Mouse (Mus musculus): ENCODE data around the gene Cnih3. TPM values are rescaled to one million over a fixed set of nuclear protein-coding genes. Genes with fewer than 3 reads are reported as not detected.

The Cnih3 gene
- total RNA-seq, 2 experiments from 2014 or later, result not detected

DNA sequence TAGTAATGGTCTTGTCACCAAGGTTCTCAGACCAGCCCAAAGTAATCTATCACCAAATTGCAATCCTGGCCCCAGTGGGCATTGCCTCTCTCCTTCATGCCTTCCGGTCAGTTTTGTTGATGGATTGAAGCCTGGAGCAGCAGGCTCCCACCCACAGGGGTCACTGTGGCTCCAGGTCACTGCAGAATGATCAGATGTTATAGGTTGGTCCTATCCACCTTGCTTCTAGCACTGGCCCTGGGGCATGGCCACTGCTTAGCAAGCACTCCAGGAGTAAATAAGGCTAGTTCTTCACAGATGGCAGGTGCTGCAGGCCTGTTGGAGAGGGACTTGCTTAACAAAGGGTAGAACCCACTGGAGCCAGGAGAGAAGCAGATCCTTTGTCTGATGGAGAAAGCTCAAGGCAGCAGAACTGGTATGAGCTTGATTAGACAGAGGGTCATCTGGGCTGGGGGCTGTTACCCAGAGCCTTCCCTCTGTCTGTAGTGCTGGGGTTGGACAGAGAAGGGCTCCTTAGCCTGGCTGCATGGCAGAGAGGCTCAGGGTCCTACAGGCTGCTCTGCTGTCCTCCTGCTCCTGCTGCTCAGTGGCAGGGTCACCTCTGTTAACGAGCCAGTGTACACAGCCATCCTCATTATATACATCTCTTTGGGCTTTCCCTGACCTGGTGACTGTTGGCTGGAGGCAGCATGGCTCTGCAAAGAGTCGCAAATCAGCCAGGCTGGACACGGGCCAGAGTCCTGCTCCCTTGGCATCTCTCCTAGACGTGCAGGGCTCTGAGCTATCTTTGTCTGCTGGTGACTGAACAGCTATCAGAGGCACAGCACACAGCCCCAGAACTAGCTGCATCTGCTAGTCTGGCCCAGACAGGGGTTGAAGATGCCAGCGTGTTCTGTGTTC lies 41.1 kb downstream of the Cnih3 start:
- peak; percentile 43; the same call in 1 of the 2 replicates for ATAC-seq (replicated peaks; ENCODE audit: low FRiP score, poor library complexity, severe bottlenecking)

DNA sequence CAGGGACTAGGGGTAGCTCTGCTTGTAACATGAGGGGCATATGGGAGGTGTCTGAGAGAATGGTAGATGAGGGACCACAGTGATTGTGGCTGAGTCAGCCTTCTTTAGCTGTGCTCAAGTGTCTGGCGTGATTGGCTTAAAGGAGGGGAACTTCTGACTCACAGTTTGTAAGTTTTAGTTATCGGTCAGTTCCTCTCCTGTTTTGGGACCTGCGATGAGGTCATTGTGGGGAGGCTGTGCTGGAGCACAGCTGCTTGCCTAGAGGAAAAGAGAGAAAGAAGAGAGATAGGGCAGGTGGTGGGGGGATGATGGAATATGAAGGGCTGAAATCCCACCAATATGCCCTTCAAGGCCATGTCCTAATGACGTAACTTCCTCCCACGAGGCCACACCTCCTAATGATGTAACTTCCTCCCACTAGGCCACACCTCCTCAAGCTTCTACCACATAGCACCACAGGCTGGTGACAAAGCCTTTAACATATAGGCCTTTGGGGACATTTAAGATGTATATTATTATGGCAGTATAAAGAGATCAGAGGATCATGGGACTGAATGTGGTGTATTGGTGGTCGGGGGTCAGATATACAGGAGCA lies 42.9 kb downstream of the Cnih3 start:
- ATAC-seq (replicated peaks; ENCODE audit: low FRiP score, poor library complexity, severe bottlenecking), result no peak

DNA sequence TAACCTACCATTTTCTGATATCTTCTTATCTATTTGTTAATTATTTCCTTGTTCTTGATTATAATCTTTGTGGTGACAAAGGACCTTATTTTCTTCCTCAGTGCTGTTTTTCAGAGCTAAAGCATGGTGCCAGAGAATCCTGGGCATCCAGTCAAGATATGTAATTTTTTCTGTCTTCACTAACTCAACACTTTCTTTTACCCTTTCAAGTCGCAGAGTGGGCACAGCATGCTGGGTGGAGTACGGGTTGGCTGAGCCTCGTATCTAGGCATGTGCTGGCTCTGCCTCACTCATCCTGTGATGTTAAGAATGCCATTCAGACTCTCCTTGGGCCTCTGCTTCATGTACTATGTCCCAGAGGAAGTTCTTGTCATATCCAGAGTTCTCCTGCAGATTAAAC lies 46.8 kb downstream of the Cnih3 start:
- no peak for ATAC-seq (replicated peaks; ENCODE audit: low FRiP score, poor library complexity, severe bottlenecking)

DNA sequence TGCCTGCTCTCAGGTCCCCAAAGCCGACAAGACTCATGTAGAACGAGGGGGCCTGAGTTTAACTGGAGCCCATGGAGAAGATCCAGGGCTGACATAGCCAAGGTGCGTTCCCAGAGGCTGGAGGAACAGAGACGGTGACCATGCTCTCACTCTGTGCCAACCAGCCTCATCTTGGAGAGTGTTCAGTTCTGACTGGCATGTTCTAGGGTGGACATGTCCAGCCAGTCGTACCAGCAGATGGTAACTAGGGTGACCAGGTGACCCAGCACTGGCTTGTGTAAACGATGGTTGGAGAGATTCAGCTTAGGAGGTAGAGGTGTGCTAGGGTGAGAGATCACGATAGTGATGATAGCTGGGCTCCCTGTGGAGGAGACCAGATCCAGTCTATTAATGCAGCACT lies 50.6 kb downstream of the Cnih3 start:
- peak; percentile 43; the same call in 1 of the 2 replicates for ATAC-seq (replicated peaks; ENCODE audit: low FRiP score, poor library complexity, severe bottlenecking)

DNA sequence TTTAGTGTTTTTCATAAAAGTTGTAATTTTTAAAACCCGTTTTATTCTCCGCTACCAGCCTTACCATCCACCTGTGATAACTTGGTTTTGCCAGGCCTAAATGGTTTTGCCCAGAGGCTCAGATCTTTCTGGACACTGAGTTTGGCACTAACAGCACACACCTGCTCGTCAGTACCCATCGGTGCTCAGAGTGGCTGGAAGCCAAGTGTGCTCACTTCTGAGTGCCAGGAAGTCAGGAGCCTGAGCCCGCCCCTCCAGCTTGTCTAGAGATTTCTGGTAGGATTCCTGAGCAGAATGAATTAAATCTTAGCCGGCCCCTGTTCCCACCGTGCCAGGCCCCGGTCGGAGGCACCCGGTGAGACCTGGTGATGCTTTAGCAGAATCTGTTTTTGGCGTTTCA lies 54.9 kb downstream of the Cnih3 start:
- ATAC-seq (replicated peaks; ENCODE audit: low FRiP score, poor library complexity, severe bottlenecking), result no peak

DNA sequence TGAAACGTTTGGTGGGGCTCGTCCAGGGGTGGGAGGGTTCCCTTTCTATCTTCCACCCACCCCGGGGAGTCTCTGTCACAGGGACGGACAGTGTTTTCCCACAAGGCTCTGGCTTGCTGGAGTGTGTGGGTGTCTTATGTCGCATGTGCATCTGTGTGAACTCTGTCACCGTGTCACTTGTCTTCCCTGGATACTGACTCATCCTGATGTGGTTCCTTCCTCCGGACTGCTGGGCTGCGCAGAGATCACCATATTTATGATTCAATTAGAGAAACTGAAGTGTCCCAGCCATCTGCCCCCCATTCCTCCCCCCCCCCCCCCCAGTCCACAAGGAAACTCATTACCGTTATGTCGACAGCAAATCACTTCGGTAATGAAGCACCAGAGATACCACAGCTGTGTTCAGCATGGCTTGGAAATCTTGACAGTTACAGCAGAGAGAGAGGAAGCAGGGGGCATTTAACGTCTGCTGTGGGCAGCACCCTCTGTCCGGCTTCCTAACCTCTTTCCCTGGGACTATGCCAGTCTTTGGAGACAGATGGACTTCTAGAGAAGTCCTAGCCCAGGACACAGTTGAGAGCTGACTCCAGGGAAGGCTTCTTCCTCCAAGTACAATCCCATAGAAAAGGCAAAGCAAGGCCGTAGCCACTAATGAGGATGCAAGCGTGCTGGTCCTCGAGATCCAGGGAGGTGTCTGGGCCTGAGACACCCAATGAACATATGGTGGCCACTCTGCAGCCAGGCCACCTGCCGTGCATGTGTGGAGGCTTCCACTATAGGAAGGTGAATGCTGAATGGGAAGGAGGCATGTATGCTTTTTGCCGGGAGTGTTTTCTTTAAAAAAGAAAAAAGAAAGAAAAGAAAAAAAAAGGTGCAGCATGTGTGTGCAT lies 55.9 kb downstream of the Cnih3 start:
- ATAC-seq (replicated peaks; ENCODE audit: low FRiP score, poor library complexity, severe bottlenecking), result no peak

DNA sequence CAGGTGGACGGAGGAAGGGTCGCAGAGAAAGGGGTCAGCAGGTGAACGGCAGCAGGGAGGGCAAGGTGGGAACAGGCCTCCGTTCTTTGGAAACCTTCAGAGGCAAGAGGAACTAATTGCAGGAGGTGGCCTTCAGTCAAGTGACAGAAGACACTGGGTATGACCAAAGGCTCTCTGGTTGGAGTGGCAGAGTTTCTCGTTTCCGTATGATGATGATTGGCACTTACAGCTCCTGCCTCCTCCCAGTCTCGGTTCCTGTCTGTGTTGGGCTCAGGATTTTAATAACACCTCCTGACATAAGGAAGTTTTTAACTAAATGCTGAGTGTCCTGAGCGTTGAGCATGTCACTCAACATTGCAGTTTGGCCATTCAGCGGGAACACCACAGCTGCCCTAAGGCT lies 57.3 kb downstream of the Cnih3 start:
- no peak for ATAC-seq (replicated peaks; ENCODE audit: low FRiP score, poor library complexity, severe bottlenecking)

DNA sequence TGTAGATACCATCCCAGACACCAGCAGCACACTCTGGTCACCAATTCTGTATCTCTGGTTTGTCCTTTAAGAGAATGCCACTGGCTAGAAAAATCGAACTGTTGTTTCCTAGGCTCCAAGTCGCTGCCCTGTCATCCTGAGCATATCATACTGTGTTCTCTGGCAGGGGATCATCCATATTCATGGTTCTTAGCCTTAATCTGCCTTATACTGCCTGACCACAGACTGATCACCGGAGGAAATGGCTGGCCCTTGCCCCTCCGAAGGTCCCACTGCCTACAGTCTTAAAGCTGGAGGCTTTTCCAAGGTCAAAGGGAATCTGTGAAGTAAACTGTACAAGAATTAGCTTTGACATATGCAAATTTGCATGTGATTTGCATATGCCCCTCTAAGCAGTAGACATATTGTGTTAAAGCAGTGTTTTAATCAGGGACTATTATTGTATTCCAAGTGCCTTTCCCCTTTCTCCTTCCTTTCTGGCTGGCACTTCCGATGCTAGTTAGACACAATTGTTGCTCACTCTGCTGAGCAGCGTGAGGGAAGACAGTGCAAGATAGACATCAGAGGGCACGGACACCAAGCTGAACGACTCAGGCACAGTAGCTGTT lies 58.3 kb downstream of the Cnih3 start:
- ATAC-seq (replicated peaks; ENCODE audit: low FRiP score, poor library complexity, severe bottlenecking), result no peak

DNA sequence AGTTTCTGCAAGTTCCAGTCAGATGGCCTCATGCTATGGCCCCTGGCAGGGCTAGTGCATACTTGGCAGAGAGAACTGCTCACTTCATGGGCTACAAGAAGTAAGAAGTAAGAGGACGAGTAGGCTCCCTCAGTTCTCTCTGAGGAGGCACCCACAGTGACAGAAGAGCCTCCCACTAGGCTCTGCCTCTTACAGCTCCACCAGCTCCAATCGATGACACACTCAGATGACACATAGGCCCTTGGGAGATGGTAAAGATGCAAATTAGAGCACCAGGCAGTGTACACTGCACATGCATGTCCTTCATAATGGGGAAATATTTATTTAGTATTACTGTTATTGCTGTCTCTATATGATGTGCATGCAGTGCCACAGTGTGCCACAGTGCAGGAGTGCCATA lies 62.6 kb downstream of the Cnih3 start:
- ATAC-seq (replicated peaks; ENCODE audit: low FRiP score, poor library complexity, severe bottlenecking), result no peak

DNA sequence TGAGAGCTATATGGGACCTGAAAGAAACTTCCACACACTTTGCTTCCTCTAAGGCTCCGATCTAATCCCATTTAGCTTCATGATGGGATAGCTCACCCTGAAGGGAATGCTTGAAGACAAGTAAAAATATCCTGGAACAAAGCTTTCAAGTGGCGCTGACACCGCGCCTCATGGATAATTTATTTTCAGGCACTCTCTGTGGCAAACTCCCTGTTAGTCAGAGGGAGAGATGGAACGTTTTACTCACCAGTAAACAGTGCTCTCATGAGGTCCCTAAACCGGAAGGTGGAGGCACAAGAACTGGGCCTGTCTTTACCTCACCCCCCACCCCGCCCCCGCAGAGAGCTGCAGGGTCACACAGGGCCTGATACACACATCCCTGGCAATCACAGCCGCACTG lies 64.4 kb downstream of the Cnih3 start:
- no peak for ATAC-seq (replicated peaks; ENCODE audit: low FRiP score, poor library complexity, severe bottlenecking)

DNA sequence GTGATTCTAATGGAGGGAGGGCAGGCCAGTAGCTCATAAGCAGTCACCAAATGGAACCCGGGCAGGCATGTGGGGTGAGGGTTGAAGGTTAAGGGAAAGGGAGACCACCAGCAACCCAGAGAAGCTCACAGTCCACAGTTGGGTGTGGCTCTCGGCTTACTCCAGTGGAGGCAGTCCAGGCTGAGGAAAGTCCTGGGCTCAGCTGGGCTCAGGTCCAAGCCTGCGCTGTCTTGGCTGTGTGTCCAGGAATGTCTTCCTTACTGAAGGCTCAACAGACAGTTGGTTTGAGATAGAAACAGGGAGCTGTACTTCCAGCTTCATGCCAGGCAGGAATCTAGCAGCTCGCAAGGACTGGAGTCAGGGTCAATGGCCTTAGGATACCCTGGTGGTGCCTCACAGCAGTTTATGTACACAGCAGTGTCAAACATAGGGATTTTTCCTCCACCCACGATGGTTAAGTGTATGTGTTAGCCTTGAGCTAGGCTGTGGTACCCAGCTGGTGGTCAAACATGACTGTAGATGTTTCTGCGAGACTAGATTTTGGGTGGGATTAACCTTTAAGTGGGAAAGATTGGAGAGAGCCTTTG lies 65.6 kb downstream of the Cnih3 start:
- ATAC-seq (replicated peaks; ENCODE audit: low FRiP score, poor library complexity, severe bottlenecking), result no peak

DNA sequence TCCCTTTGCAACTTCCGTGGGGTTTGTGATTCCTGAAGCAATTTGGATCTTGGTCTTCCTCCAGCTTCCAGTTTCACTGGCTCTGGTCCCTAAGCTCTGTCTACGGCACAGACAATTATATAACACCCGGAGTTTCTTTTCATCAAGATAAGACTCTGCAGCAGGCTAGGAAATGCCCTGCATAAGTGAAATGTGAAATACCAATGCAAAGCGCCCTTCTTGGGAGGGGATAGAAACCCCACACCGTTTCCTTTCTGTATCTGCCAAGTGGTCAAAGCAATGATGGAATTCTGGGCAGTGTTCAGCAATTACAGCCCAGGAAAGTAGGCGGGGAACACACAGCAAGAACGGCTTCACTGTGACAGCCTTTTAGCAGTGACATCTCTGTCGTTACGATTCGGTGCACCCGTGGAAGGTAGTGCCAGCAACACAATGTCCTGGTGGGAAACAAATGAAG lies 67.7 kb downstream of the Cnih3 start:
- no peak for ATAC-seq (replicated peaks; ENCODE audit: low FRiP score, poor library complexity, severe bottlenecking)

DNA sequence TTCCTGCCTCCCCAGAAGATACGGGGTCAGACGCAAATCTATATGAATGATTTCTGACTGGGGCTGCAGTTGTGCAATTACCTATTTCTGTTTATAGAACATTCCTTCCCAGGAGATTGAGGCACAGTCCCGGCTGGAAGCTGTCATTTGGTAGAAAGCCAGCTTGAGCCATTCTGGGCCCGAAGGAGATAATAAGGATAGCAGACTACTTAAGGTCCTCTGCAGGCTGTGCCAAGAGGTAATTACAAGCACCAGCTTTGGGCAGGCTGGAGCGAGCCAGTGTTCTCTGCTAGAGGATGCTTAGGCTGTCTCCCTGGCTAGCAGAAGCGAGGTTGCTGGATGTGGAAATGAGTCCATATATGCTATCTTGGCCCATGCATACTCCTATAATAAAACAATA lies 70.4 kb downstream of the Cnih3 start:
- ATAC-seq (replicated peaks; ENCODE audit: low FRiP score, poor library complexity, severe bottlenecking), result no peak

DNA sequence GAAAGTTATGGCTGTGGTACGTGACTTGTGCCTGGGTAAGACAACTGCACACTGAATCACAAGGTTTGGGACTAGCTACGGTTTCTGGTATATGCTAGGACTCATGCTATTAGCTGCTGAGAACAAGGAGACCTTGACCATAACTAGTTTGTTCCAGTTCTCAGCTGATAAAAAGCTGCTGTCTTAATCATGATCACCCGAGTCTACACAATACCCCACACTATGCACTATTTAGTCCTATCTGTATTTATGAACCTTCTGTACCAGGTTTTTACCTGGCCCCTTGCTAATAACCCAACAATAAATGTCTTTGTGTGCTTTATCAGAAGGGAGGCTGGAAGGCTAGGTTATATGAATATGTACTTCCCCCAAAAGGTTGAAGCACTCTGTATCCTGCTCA lies 72.5 kb downstream of the Cnih3 start:
- ATAC-seq (replicated peaks; ENCODE audit: low FRiP score, poor library complexity, severe bottlenecking), result no peak

DNA sequence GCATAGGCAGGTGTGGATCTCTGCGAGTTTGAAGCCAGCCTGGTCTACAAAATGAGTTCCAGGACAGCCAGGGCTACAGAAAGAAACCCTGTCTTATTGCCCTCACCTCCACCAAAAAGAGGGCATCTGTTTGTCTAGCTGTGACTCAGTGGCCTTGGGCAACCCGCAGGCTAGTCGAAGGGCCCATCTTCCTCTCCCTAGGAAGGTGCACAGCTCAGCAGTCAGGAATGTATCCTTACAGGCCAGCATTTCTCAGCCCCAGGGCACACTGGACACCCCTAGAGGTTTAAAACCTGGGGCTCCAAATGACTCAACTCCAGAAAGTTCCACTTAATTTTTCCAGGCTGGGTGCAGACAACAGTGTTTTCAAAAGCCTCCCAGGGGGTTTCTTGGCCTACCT lies 73.0 kb downstream of the Cnih3 start:
- no peak for ATAC-seq (replicated peaks; ENCODE audit: low FRiP score, poor library complexity, severe bottlenecking)

DNA sequence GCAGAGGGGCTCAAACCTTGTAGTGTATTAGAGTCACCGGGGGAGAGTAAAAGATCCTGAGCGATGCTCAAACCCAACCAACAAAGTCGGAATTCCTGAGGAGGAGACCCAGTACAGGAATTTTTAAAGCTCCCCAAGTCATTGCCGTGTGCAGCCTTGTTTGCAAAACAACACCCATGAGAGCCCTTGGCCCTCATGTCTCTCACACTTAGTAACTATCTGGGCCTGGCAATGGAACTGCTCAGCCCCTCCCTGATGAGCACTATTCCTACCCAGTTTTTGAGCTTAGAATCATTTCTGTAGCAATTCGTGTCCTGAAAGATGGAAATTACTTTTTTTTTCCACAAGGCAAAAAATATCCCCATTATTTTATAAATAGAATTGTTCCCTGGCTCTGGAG lies 74.0 kb downstream of the Cnih3 start:
- no peak for ATAC-seq (replicated peaks; ENCODE audit: low FRiP score, poor library complexity, severe bottlenecking)

DNA sequence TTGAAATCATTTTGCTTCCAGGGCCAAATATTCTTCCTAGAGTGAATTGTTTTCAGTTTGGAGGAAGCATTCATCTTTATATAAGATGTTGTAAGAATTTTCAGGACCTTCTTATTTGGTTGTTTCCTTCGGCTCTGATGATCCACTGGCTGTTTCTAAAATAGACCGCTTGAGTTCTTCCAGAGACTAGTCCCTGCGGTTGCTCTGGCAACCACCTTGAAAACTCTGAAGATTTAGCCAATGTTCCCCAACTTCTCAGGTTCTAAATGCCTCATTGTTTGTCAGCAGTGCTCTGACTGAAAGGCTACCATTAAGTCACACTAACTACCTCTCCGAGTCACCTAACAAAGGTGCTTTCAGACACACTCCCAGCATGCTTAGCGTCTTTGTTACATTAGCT lies 80.8 kb downstream of the Cnih3 start:
- ATAC-seq (replicated peaks; ENCODE audit: low FRiP score, poor library complexity, severe bottlenecking), result no peak

DNA sequence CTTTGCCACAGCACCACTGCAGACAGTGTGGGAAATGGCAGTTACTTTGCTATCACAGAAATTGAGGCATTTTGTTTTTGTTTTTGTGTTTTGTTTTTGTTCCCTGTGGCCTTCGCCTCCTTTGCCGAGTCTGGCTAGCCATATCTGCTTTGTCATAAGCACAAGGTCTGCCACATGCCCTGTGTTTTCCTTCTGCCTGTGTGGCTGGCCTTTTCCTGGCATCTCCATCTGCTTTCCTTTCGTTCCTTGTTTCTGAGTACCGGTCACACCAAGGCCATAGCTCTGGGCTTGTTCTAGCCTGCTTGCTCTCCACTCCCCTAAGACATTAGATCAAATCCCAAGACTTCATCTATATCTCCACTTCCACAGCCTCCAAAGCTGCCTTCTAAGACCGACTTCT lies 83.0 kb downstream of the Cnih3 start:
- no peak for ATAC-seq (replicated peaks; ENCODE audit: low FRiP score, poor library complexity, severe bottlenecking)

DNA sequence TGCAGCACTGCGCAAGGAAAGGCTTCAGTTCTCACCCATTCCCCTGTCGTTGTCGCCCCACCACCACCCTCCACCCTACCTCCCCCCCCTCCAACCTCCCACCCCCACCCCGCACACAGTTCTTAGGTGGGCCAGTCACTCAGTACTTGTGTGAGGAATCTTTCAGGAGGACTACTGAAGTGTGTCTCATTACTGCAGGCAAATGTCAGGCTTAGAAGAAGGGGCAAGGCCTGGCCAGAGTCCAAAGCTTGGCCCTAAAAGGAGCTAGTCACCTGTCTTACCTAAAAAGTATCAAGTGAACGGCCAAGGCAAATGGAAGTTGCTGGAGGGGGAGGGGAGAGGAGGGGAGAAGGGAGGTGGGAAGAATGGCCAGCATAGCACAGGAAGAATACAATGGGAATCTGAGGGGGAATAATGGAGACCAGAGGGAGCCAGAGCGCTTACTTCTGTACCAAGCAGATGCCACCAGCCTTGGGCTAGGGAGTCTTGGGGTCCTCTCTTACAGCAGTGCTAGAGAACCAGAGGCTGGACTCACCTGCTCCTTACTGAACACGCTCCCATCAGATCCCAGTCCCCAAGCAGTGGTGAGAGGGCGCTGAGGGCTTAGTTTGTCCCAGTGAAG lies 88.7 kb downstream of the Cnih3 start:
- ATAC-seq (replicated peaks; ENCODE audit: low FRiP score, poor library complexity, severe bottlenecking), result no peak
